Comparison of ENCODE assay signal across 8 mouse cellular contexts in the genomic region with DNA sequence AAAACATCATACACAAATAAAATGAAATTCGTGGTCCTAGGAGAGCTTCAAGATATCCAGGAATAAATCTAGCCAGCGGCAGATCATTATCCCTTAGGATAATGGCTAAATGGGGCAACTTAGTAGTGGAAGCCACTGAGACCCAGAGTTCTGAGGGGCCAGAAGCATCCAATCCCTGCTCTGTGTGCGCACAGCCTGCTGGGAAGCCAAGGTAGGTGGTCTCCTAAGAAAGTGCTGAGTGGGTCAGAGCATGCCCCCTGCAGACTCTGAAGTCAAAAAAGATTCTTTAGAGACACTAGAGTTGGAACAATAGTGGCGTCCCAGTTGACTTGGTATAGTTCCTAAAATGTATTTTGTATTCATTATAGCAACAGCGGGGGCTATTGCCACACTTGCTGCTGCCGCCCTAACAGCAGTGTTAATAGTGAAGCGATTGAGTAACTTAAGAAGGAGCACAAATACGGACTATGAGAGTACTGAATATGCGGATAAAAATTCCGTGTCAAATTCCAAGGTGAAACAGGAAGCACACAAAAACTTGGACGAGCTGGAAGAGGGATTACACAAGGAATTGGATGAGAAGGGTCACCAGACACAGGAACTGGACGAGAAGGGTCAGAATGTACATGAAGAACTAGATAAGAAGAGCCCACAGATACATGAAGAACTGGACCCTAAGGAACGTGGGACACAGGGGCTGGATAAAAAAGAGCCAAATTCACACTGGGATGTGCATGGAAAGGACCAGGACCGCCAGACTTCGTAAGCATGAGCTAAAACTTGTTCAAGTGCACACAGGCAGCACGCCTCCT. TPM values are rescaled to one million over a fixed set of nuclear protein-coding genes. Genes with fewer than 3 reads are reported as not detected.
DNase-seq lines count a peak whose midpoint lies in the region; ATAC-seq lines count a peak whose summit lies in the region.

Gene Hspa4l, plus strand, starts transcription at position 472 of the 812 bp plus-strand sequence.

- H3K4me3 ChIP-seq in hindbrain, embryonic 15.5 days, result peak within 1 kb of the TSS; percentile 80
- peak within 1 kb of the TSS; percentile 76 for H3K4me3 ChIP-seq in liver, embryonic 16.5 days (ENCODE audit: low read depth, low read length)
- H3K4me3 ChIP-seq in neural tube, embryonic 15.5 days (replicated peaks), result peak within 1 kb of the TSS; percentile 94

- H3K27me3 ChIP-seq in hindbrain, embryonic 15.5 days, result no peaks in the 10 kb centered on the region
- no peaks in the 10 kb centered on the region for H3K27me3 ChIP-seq in liver, embryonic 16.5 days (ENCODE audit: control insufficient read depth, insufficient read depth, low read depth, low read length)
- no peaks in the 10 kb centered on the region for H3K27me3 ChIP-seq in neural tube, embryonic 15.5 days (replicated peaks)

- H3K4me2 ChIP-seq in hindbrain, embryonic 15.5 days, result peak within 1 kb of the TSS; percentile 75
- H3K4me2 ChIP-seq in liver, embryonic 16.5 days (ENCODE audit: low read depth, low read length), result peak within 1 kb of the TSS; percentile 98
- peak within 1 kb of the TSS; percentile 89 for H3K4me2 ChIP-seq in neural tube, embryonic 15.5 days

- DNase-seq in heart, adult 18-20 months, result peak in 1 of 2 experiments; percentile 2
- DNase-seq in heart, adult 9 months (ENCODE audit: low spot score in 2 of 2), result no peak
- peak; percentile 1 for DNase-seq in adrenal gland, adult 2 months
- DNase-seq in right cerebral cortex, adult 2 months (ENCODE audit: low spot score in 2 of 2), result no peak

- WGBS in hindbrain, embryonic 15.5 days, result 18% methylated on average over 16 of the region's 16 CpGs
- 25% methylated on average over 16 of the region's 16 CpGs for WGBS in liver, embryonic 16.5 days (ENCODE audit: insufficient replicate concordance)
- WGBS in neural tube, embryonic 15.5 days, result 22% methylated on average over 16 of the region's 16 CpGs

- peaks cover 21% of the 10 kb centered on the region for H3K4me1 ChIP-seq in hindbrain, embryonic 15.5 days (replicated peaks)
- peaks cover 11% of the 10 kb centered on the region for H3K4me1 ChIP-seq in liver, embryonic 16.5 days (ENCODE audit: control insufficient read depth, low read depth, low read length)
- H3K4me1 ChIP-seq in neural tube, embryonic 15.5 days, result peaks cover 18% of the 10 kb centered on the region

- H3K36me3 ChIP-seq in hindbrain, embryonic 15.5 days, result no peaks in the 10 kb centered on the region
- H3K36me3 ChIP-seq in liver, embryonic 16.5 days (ENCODE audit: control insufficient read depth, insufficient read depth), result no peaks in the 10 kb centered on the region
- H3K36me3 ChIP-seq in neural tube, embryonic 15.5 days, result no peaks in the 10 kb centered on the region

- peak within 1 kb of the TSS; percentile 94 for H3K27ac ChIP-seq in hindbrain, embryonic 15.5 days (replicated peaks)
- peak within 1 kb of the TSS; percentile 94 for H3K27ac ChIP-seq in liver, embryonic 16.5 days (ENCODE audit: low read length)
- H3K27ac ChIP-seq in neural tube, embryonic 15.5 days (replicated peaks), result peak within 1 kb of the TSS; percentile 93

- no peak for ATAC-seq in erythroid progenitor cell, adult 5-6 weeks (replicated peaks; ENCODE audit: low FRiP score, poor library complexity, severe bottlenecking)
- no peak for ATAC-seq in hindbrain, embryonic 15.5 days (ENCODE audit: low FRiP score, low read depth)
- no peak for ATAC-seq in liver, embryonic 16.5 days (ENCODE audit: low read depth)
- ATAC-seq in neural tube, embryonic 15.5 days (ENCODE audit: low FRiP score), result no peak

- no peaks in the 10 kb centered on the region for H3K9me3 ChIP-seq in hindbrain, embryonic 15.5 days
- no peaks in the 10 kb centered on the region for H3K9me3 ChIP-seq in liver, embryonic 16.5 days (replicated peaks; ENCODE audit: control insufficient read depth, low read length)
- H3K9me3 ChIP-seq in neural tube, embryonic 15.5 days (replicated peaks), result no peaks in the 10 kb centered on the region

- peak within 1 kb of the TSS; percentile 77 for H3K9ac ChIP-seq in hindbrain, embryonic 15.5 days
- peak within 1 kb of the TSS; percentile 87 for H3K9ac ChIP-seq in liver, embryonic 16.5 days (ENCODE audit: low read depth, low read length)
- peak within 1 kb of the TSS; percentile 92 for H3K9ac ChIP-seq in neural tube, embryonic 15.5 days (replicated peaks)

RNA-seq across cellular contexts. Expression of gene Hspa4l, which starts in this region (rescaled TPM):
- 10 to 100 TPM; 56.5 to 63.3 TPM for total RNA-seq in heart, adult 18-20 months (2021)
- 10 to 100 TPM; 84.3 to 90.8 TPM for total RNA-seq in adrenal gland, adult 2 months (2021)
- polyA plus RNA-seq in adrenal gland, adult 2 months (2012; rRNA removed), result 43.2 and 49.8 TPM in 2 replicates
- total RNA-seq in erythroid progenitor cell, adult 5-6 weeks (2015; ENCODE audit: low replicate concordance), result 84.3 and 85.8 TPM in 2 replicates
- 58.1 and 152 TPM in 2 replicates for total RNA-seq in erythroid progenitor cell, adult 5-6 weeks (2017; ENCODE audit: low replicate concordance)
- polyA plus RNA-seq in hindbrain, embryonic 15.5 days (2015; fragmentation: Nextera tagmentation; extraction: Ambion mirVana), result 50.1 and 56.5 TPM in 2 replicates
- polyA plus RNA-seq in liver, embryonic 16.5 days (2015; fragmentation: Nextera tagmentation; extraction: Ambion mirVana), result 14.5 and 15.5 TPM in 2 replicates
- 46.4 and 55.7 TPM in 2 replicates for polyA plus RNA-seq in neural tube, embryonic 15.5 days (2015; fragmentation: Nextera tagmentation; extraction: Ambion mirVana)
